ENCODE assay signal across 20 mouse cellular contexts in the genomic region with DNA sequence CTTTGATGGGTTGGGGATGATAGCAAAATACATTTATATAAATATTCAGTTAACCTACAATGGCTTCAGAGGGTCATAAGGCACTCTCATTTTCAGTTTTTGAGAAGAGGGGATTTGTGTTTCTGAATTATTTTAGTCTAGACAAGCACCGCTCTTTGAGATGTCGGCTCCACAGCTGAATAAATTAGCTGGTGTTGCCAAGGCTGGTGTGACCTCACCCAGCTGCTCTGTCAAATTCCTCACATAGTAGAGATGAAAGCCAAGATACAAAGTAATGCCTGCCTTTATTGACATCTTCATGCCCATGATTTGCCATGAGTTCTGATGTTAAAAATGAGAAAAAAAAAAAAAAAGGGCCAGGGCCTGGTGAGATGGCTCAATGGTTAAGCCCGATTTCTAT.
"Had no signal": no experiment of that assay in that cellular context is flagged by ENCODE, and none has a peak within 500 bp of the region (broad histone marks: within the 10 kb centered on the region; RNA-seq: fewer than 3 reads in every experiment).

No protein-coding gene starts in this region.

- H3K4me3 ChIP-seq: lung, embryonic 15.5 days; megakaryocyte, embryonic 14.5 days; midbrain, embryonic 13.5 days; midbrain, embryonic 15.5 days; neural tube, embryonic 13.5 days; neural tube, embryonic 15.5 days had no signal

- H3K27ac ChIP-seq: lung, embryonic 15.5 days; macrophage; midbrain, embryonic 13.5 days; midbrain, embryonic 15.5 days; neural tube, embryonic 13.5 days; neural tube, embryonic 15.5 days had no signal

- ATAC-seq: lung, postnatal 0 days; midbrain, embryonic 13.5 days; midbrain, embryonic 15.5 days had no signal

- H3K4me2 ChIP-seq: lung, embryonic 15.5 days; midbrain, embryonic 11.5 days; midbrain, embryonic 13.5 days; midbrain, embryonic 15.5 days; neural tube, embryonic 13.5 days; neural tube, embryonic 15.5 days had no signal

- H3K27me3 ChIP-seq: lung, embryonic 15.5 days; megakaryocyte, embryonic 14.5 days; midbrain, embryonic 13.5 days; midbrain, embryonic 15.5 days; neural tube, embryonic 13.5 days; neural tube, embryonic 15.5 days had no signal

- H3K9me3 ChIP-seq: lung, embryonic 15.5 days; midbrain, embryonic 13.5 days; midbrain, embryonic 15.5 days; neural tube, embryonic 15.5 days had no signal

- DNase-seq: lung, adult 2 months; lung, postnatal 14 days; lung, postnatal 36 days; retina, postnatal 1 day; right cerebral cortex, adult 18-20 months; right cerebral cortex, postnatal 25 days; right cerebral cortex, postnatal 4 days; spleen, adult 18-20 months; thymus, adult 18-20 months; thymus, postnatal 14 days; thymus, postnatal 36 days had no signal

- H3K4me1 ChIP-seq: lung, embryonic 15.5 days; megakaryocyte, embryonic 14.5 days; midbrain, embryonic 13.5 days; midbrain, embryonic 15.5 days; neural tube, embryonic 13.5 days; neural tube, embryonic 15.5 days had no signal

- H3K9ac ChIP-seq: lung, embryonic 15.5 days; midbrain, embryonic 13.5 days; midbrain, embryonic 15.5 days; neural tube, embryonic 13.5 days; neural tube, embryonic 15.5 days had no signal
